Mouse (Mus musculus) right cerebral cortex, adult 18-20 months (tissue): ENCODE measurements around the gene Nfx1.

Experiments
- DNase-seq: peaks from one replicate; pipeline ENCODE4 v3.0.0; 2022; ENCODE audit warnings: mixed read lengths

Nfx1 gene

DNA sequence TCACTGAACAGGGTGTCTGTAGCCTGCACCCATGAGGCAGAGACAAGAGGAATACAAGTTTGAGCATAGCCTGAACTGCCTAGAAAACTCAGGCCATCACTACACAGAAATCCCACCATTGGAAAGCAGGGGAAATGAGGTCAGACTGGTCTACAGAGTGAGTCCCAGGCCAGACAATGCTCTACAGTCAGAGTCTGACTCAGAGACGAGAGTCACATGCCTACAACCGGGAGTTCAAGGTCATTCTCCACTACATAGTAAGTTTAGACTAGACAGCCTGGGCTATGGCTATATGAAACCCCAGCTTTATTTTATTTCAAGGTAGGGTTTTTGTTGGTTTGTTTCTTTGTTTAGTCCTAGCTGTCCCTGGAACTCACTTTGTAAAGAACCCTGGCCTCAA is 78.2 kb downstream of the Nfx1 start:
- DNase-seq = no peak

DNA sequence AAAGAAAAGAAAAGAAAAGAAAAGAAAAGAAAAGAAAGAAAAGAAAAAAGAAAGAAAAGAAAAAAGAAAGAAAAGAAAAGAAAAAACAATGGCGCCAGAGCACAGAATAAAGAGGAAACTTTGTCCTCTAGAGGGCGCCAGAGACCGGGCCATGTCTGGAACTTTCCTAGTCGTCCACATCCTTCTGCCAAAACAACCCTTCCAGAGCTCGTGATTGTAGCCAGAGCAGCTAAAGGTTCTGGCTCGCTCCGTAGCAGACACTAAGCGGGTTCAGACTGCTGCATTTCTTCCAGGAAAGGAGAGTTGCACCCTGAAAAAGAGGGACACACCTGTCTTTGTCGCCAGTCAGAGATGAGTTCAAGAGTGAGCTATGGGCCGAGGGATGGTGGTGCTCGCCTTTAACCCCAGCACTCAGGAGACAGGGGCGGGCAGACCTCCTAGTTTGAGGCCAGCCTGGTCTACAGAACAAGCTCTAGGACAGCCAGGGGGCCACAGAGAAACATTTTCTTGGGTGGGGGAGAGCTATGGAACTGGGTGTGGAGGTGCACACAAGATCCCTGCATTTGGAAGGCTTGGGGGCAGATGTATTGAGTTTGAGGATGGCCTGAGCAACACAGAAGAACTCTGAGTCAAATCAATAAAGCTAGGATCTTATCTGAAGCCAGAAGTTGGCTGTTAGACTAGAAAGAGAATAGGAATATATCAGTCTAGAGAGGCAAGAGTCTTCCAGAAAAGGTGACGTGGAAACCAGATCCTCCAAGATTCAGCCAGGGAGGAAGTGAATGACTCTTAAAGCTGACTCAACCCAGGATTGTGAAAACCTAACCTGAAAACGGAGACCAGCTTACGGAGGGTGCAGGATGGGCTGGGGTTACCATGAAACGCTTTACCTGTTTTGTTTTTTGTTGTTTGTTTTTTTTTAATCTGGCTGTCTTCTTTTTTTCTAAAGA is 80.3 kb downstream of the Nfx1 start:
- peak; percentile 77 for DNase-seq

DNA sequence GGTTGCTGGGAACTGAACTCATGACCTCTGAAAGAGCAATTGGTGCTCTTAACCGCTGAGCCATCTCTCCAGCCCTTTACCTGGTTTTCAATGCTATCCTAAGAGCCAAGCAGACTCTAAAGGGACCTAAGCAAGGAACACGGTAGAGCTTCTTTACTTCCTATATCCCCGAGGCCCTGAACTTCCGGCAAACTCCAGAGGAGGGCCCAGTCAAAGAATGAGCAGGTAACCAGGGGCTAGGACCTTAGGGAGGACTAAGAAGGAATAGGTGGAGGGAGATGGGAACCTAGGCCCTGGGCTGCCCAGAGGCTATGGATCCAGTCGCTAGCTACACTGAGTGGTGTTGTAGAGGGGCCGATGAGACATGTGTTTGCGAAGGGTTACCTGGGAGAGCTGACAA is 81.1 kb downstream of the Nfx1 start:
- no peak for DNase-seq

DNA sequence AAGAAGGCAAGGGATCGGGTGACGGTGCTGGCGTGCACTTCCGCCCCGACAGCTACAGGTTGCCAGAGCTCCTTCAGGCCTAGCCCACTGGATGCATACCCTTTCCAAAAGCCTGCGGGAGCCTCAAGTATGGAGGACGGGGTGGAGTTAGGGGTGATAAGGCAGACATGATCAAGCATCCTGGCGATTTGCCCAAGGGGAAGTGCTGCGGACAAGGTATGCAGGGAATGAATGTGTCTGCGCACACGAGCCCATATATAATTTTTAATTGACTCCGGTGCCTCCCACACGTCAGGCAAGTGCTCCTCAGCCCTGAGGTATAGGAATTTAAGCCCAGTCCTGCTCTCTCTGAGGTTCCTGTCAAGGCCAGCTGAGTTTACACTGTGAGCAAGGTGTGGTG is 84.4 kb downstream of the Nfx1 start:
- no peak for DNase-seq

DNA sequence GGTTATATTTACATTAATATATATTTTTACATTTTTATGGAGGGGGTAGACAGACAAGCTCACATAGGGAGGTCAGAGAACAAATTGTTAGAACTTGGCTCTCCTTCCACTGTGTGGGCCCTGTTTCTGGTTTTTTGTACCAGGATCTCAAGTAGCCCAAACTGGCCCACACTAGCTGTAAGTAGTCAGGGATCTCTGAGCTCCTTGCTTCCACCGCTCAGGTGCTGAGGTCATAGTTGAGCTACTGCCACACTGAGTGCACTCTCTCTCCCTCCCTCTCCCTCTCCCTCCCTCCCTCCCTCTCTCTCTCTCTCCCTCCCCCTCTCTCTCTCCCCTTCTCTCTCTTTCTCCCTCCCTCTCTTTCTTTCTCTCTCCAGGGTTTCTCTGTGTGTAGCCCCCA is 85.5 kb downstream of the Nfx1 start:
- no peak for DNase-seq

DNA sequence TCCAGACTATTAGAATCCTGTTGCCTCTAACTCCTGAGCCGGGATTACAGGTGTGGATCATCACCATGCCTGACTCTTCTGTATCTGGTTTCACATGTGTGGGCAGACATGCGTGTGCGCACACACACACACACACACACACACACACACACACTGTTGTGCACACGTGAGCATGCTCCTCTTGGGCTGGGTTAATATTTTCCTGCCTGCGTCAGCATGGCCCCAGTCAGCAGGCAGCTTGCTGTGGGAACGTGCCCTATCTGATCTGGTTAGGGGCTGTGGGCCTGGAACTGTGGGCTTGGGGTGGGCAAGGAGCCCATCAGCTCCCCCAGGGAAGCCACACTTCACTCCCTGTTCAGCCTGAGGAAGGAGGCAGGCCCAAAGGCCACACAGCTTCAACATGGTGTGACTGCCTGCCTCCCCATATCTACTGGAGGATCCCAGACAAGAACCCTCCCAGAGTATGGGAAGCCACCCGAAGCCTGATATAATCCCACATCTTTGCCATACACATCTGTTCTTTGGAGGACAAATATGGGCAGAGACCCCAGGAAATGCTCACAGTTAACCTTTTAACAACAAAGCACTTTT is 86.1 kb downstream of the Nfx1 start:
- no peak for DNase-seq

DNA sequence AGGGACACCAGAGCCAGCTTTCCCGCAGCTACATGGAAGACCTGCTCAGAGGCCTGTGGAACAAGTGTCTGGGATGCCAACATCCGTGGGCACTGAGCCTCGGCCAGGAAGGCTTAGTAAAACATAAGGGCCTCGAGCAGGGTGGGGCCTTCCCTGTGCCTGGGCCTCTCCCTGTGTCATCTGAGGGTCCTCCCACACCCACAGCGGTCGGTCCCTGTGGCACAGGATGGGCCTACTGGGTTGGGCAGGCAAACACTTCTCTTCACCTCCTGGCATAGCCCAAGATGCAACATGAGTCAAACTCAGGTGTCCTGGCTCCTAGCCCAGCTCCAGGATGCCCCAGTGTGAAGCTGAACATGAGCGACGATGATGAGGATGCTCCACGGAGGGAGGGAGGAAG is 86.7 kb downstream of the Nfx1 start:
- DNase-seq = no peak

DNA sequence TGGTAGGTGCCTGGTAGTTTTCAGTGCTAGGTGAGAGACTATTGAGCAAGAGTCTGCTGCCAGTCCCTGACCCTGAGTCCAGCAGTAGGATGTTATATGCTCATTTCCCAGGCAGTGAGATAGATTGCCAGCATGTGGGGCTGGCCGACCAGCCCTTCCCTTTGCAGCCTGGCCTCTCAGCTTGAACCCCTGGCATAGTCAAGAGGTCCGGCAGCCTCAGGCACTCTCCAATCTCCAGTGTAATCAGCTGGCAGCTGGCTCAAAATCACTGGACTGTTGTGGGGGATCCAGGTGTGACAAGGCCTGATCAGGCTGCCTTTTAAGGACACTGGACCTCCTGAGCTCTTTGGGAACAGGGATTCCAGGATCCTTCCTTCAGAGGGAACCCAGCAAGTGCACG is 92.6 kb downstream of the Nfx1 start:
- DNase-seq = no peak

DNA sequence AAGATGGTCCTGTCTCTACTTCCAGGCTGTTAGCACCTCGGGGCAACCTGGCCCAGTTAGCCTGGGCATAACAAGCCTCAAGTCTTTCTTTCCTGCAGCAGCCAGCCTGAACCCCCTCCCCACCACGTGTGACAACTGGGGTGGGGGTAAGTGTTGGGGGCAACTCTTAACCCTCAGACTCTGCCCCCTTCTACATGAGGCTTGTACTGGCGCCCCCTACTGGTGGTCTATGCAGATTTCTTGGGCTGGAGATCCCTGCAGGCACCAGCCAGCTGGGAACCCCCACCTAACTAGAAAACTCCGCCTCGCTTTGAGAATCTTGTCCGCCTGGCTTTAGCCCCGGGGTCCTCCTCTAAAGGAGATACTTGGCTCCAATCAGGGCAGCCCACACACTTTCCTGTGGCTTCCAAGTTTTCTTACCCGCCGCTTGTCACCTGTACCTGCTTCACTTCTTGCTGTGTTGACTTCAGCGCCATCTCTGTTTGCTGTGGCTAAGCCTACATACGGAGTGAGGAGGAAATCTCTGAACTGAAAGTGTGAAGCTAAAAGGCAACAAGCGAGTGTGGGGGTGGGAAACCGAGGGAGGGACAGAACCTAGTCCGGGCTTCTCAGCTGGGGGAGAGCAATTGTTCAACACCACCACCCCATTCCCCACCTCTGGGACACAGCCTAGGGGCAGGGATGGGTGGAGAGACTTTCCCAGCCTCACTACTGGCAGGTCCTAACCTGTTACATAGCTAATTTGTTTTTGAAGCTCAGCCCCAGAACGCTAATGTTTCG is 93.4 kb downstream of the Nfx1 start:
- no peak for DNase-seq

DNA sequence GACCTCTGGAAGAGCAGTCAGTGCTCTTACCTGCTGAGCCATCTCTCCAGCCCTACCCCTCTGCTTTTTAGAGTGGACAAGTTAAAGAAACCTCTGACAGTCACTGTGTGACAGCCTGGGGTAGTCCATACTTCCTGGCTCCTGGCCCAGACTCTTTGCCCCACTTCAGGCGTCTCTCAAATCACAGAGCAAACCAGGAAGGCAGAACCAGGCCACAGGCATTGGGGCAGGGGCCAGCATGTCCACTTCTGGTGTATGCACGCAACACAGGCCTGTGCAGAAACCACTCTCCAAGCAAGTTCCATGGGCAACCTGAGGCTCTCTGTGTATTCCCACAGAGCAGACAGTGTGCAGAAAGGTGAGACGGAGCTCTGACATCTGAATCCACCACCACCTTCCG is 94.5 kb downstream of the Nfx1 start:
- no peak for DNase-seq

DNA sequence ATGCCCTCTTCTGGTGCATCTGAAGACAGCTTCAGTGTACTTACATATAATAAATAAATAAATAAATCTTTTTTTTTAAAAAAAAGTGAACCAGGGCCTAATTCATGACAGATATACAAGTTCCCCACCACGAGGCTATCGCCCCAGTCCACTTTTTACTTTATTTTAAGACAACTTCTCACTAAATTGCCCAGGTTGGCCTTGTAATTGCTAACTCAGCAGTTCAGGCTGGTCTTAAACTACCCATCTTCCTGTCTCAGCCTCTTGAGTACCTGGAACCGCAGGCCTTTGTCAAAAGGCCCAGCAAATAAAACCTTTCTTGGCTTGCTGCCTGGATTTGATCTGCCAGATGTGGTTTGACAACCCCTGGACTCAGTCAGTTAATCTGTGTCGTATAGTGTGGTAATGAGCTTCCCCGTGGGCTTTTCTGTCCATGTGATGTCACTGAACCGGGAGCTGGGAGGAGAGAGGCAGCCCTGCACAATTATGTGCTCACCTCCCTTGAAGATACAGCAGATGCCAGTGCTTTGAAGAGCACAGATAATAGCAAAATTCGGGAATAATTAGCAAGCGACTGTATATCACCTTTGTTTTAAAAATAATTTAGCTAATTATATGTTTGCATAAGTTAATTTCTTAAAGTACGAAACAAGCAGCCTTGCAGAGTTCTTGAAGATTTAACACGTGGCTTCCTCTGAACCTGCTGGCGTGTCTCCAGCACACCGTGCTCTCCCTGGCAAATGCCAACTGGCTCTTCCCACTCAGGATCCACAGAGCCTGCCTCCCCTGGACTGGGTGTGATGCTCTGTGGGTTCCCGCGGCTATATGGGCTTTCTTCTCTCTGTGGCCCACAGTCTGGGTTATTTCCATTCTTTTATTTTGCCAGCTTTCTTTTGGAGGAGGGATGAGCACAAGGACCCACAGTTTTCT is 101.1 kb downstream of the Nfx1 start:
- no peak for DNase-seq

DNA sequence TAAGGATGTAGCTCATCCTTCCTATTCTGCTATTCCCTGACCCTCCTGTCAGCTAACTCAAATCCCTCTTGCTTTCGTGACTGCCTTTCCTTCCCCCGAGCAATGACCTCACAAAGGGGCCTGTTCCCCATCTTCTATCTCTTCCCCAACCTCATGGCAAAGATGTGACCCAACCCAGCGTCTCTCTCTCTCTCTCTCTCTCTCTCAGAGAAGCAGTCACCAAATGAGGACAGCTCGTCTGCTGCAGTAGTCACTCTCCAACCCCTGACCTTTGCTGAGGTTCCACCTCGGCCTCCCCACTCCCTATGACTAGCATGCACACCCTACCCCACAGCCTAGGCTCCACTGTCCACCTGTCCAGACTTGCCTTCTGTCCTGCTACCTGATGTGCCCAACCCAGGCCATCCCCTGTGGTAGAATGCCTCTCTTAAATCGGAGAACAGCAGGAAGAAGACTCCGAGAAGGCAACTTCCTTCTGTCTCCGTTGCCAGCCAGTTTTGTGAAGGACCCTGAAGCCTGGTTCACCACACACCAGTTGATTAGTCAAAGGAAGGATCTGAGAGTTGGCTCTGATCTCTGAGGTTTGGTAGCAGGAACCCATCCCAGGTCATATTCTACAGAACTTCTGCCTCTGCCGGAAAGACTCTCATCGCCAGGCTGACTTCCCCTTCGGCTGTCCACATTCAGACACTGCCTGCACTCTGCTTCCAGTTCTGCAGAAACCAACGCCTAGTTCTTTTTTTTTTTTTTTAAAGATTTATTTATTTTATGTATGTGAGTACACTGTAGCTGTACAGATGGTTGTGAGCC is 102.5 kb downstream of the Nfx1 start:
- DNase-seq = no peak

DNA sequence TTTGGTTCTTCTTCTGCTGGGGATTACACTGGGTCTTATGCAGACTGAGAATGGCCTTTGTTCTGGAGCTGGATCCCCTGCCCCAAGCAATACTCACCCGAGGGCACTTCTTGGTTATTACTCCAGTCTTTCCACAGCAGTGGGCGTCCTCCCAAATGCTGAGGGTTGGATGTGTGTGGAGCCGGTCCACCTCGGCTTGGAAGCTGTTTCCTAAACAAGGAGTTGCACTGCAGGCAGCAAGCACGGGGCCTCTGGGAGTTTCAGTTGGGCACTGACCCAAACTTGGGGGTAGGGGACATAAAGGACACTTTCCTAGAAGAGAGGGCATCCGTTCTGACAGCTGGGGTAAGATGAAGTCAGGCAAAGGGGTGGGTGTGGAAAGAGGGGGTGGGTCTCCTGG is 103.8 kb downstream of the Nfx1 start:
- no peak for DNase-seq
